Mouse (Mus musculus) myocyte (in vitro differentiated cells): ENCODE results near the gene Soat1. TPM values are rescaled to one million over a fixed set of nuclear protein-coding genes. Genes with fewer than 3 reads are reported as not detected.

Experiments used
- H3K27me3 ChIP-seq: one replicate; pipeline ENCODE4 v1.6.1; 2011; ENCODE audit not compliant: control insufficient read depth, insufficient read depth, insufficient read length
- H3K36me3 ChIP-seq: one replicate; pipeline ENCODE4 v1.6.1; 2011; ENCODE audit not compliant: control insufficient read depth, insufficient read depth
- H3K4me2 ChIP-seq: one replicate; pipeline ENCODE4 v1.6.1; 2011; ENCODE audit warnings: low read depth, control low read depth
- H3K4me3 ChIP-seq: one replicate; pipeline ENCODE4 v1.5.1; 2011; ENCODE audit warnings: mild to moderate bottlenecking, control low read depth, moderate library complexity
- H3K79me2 ChIP-seq: one replicate; pipeline ENCODE4 v1.6.1; 2011; ENCODE audit not compliant: control insufficient read depth, insufficient read depth
- H3ac ChIP-seq: one replicate; pipeline ENCODE4 v1.6.1; 2011; ENCODE audit not compliant: control insufficient read depth, insufficient read length
- CEBPB ChIP-seq: IDR thresholded peaks from 2 replicates; pipeline ENCODE4 v1.6.1; 2011; ENCODE audit warnings: mild to moderate bottlenecking, moderate library complexity; ENCODE audit not compliant: poor library complexity, insufficient read depth, severe bottlenecking
- E2F4 ChIP-seq: IDR thresholded peaks from one replicate; pipeline ENCODE4 v1.6.1; 2011; ENCODE audit warnings: mild to moderate bottlenecking, control low read depth, moderate library complexity; ENCODE audit not compliant: insufficient read depth
- MAX ChIP-seq: IDR thresholded peaks from one replicate; pipeline ENCODE4 v1.6.1; 2011; ENCODE audit warnings: low read depth, mild to moderate bottlenecking, control low read depth
- MYOD1 ChIP-seq, 3 experiments: IDR thresholded peaks; one replicate each; pipeline ENCODE4 v1.6.1; 2011; ENCODE audit warnings: control low read depth in 2 of 3, low read depth in 2 of 3, mild to moderate bottlenecking in 2 of 3, moderate library complexity in 1 of 3; ENCODE audit not compliant: insufficient read length in 2 of 3, control insufficient read depth in 1 of 3
- MYOG ChIP-seq, 3 experiments: IDR thresholded peaks; one replicate each; pipeline ENCODE4 v1.6.1; 2011; ENCODE audit warnings: control low read depth in 2 of 3, low read depth in 2 of 3, mild to moderate bottlenecking in 2 of 3; ENCODE audit not compliant: insufficient read length in 2 of 3, control insufficient read depth in 1 of 3, insufficient read depth in 1 of 3
- POLR2A ChIP-seq: IDR thresholded peaks from one replicate; pipeline ENCODE4 v1.6.1; 2011; ENCODE audit warnings: low read depth, mild to moderate bottlenecking, control low read depth, moderate library complexity; ENCODE audit not compliant: insufficient read length
- POLR2AphosphoS2 ChIP-seq: IDR thresholded peaks from one replicate; pipeline ENCODE4 v1.6.1; 2011; ENCODE audit warnings: low read depth, control low read depth; ENCODE audit not compliant: insufficient read length
- REST ChIP-seq: IDR thresholded peaks from one replicate; pipeline ENCODE4 v1.6.1; 2011; ENCODE audit warnings: mild to moderate bottlenecking, control low read depth, moderate library complexity; ENCODE audit not compliant: insufficient read depth, insufficient read length
- SRF ChIP-seq: IDR thresholded peaks from one replicate; pipeline ENCODE4 v1.6.1; 2011; ENCODE audit warnings: low read depth; ENCODE audit not compliant: control insufficient read depth, insufficient read length
- TCF12 ChIP-seq: IDR thresholded peaks from one replicate; pipeline ENCODE4 v1.6.1; 2011; ENCODE audit warnings: mild to moderate bottlenecking, control low read depth; ENCODE audit not compliant: poor library complexity, insufficient read depth, severe bottlenecking
- TCF3 ChIP-seq: IDR thresholded peaks from one replicate; pipeline ENCODE4 v1.6.1; 2011; ENCODE audit warnings: low read depth, control low read depth; ENCODE audit not compliant: insufficient read length
- USF1 ChIP-seq: IDR thresholded peaks from one replicate; pipeline ENCODE4 v1.6.1; 2011; ENCODE audit warnings: low read depth, mild to moderate bottlenecking, control low read depth, moderate library complexity
- polyA plus RNA-seq: library from polyadenylated mRNA; unstranded; fragments of >200 nt; fragmentation: generic; extraction: Trizol; gene quantifications from one replicate; pipeline ENCODE4 v1.2.1, GENCODE M21; 2012; ENCODE audit warnings: missing spikeins

Soat1 gene
- polyA plus RNA-seq, 1 experiment = 42.2 TPM

DNA sequence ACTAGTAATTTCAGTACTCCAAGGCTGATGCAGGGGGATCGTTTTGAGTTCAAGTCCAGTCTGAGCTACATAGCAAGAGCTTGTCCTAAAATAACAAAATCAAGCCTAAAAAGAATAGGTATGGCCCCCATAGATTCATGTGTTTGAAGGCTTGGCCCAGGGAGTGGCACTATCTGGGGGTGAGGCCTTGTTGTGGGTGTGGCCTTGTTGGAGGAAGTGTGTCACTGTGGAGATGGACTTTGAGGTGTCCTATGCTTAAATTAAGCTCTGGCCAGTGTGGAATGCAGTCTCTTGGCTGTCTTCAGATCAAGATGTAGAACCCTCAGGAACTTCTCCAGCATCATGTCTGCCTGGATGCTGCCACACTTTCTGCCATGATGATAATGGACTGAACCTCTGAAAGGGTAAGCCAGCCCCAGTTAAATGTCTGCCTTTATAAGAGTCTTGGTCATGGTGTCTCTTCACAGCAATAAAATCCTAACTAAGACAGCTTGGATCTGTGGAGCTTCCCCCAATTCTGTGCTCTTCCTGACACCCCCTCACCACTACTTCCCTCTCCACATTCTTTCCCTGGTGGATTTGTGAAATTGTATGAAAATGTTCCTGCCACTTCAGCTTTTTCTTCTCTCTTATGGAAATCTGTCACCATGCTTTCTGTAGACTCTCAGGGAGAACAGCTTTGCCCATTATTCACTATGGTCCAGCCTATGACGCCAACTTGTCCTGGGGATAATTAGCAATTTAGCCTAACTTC lies 18.9 kb downstream of the Soat1 start:
- TF ChIP-seq USF1 = no peak
- peaks cover 7% of the 10 kb centered on the region for H3K36me3 ChIP-seq
- H3ac ChIP-seq = no peak overlapping the region
- H3K79me2 ChIP-seq = peaks cover 62% of the 10 kb centered on the region
- H3K4me3 ChIP-seq = no peak overlapping the region
- peak overlapping the region; percentile 68 for H3K4me2 ChIP-seq
- no peaks in the 10 kb centered on the region for H3K27me3 ChIP-seq

DNA sequence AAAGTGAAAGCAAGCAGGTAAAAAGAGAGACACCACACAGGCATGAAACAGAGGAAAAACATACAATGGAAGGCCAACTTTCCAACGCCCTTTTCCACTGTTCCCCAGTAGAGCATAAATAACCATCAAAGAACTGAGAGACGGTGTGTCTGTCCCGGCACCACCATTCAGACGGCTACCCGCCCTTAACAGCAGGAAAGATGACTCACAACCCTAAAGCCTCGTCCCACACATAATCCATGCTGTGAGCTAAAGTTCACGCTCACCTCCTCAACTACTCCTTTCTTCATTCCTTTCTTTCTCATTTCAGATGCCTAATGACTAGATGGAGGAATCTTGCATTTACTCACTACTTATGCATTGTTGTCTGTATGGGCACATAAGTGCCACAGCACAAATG lies 19.7 kb downstream of the Soat1 start:
- Histone ChIP-seq H3K4me3 (no peak overlapping the region), H3K4me2 (peak overlapping the region; percentile 68)

DNA sequence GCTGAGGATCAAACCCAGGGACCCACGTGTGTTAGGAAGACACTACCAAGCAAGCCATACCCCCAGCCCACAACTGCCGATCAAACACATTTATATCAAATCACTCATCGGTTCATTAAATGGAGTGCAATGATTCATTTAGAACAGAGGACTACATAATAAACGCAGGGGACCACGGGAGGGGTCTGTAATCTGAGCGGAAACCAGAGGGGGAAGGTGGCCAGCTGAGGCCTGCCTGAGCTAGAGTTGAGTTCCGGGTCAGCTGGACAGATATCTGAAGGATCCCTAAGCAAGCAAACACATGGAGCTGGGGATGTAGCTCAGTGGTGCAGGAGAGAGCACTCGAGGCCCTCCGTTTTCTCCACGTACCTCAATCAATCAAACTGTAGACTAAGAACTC lies 20.3 kb downstream of the Soat1 start:
- H3K4me3 ChIP-seq = no peak overlapping the region
- H3K27me3 ChIP-seq = no peaks in the 10 kb centered on the region
- H3K4me2 ChIP-seq = peak overlapping the region; percentile 68
- H3K36me3 ChIP-seq = peaks cover 7% of the 10 kb centered on the region
- TF ChIP-seq E2F4 (no peak), CEBPB (no peak), MAX (no peak), TCF12 (no peak), REST (no peak), POLR2A (no peak), TCF3 (no peak), SRF (no peak), USF1 (no peak), MYOD1 (IDR thresholded peaks at IDR 0.05; ENCODE audit: control insufficient read depth in 1 of 3, insufficient read length in 2 of 3, low read depth in 2 of 3) (no peak), POLR2AphosphoS2 (no peak), MYOG (IDR thresholded peaks at IDR 0.05; ENCODE audit: control insufficient read depth in 1 of 3, insufficient read depth in 1 of 3, insufficient read length in 2 of 3, low read depth in 2 of 3) (no peak)
- H3ac ChIP-seq = no peak overlapping the region
- H3K79me2 ChIP-seq = peaks cover 63% of the 10 kb centered on the region

More for the DNA sequence above, 19.7 kb downstream of the Soat1 start:
- TF ChIP-seq POLR2A (no peak), TCF12 (no peak), TCF3 (no peak), USF1 (no peak), MYOD1 (IDR thresholded peaks at IDR 0.05; ENCODE audit: control insufficient read depth in 1 of 3, insufficient read length in 2 of 3, low read depth in 2 of 3) (no peak), SRF (no peak), MYOG (IDR thresholded peaks at IDR 0.05; ENCODE audit: control insufficient read depth in 1 of 3, insufficient read depth in 1 of 3, insufficient read length in 2 of 3, low read depth in 2 of 3) (no peak), MAX (no peak), CEBPB (no peak), POLR2AphosphoS2 (no peak), E2F4 (no peak), REST (no peak)
- H3K27me3 ChIP-seq = no peaks in the 10 kb centered on the region
- peaks cover 62% of the 10 kb centered on the region for H3K79me2 ChIP-seq
- H3K36me3 ChIP-seq = peaks cover 7% of the 10 kb centered on the region
- no peak overlapping the region for H3ac ChIP-seq

DNA sequence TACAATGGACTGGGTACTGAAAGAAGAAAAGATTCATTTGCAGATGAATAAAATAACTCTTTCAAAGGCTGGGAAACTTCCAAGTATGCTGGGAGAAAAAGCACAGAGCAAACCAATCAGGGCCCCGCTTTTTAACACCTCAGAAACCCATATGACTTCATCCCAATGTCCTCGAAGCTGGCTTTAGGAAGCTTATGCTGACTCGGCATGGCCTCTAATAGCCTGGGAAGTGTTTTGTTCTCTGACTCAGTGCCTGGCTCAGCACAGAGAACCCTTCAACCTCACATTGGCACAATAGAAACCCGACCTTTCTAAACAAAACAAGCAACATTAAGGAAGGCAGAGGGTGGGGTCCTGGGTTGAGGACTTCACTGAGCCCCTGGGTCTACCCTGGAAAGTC lies 23.7 kb downstream of the Soat1 start:
- peak overlapping the region; percentile 42 for H3K4me2 ChIP-seq
- TF ChIP-seq TCF3 (no peak), E2F4 (no peak), POLR2A (no peak), TCF12 (no peak), MYOD1 (IDR thresholded peaks at IDR 0.05; ENCODE audit: control insufficient read depth in 1 of 3, insufficient read length in 2 of 3, low read depth in 2 of 3) (no peak), MYOG (IDR thresholded peaks at IDR 0.05; ENCODE audit: control insufficient read depth in 1 of 3, insufficient read depth in 1 of 3, insufficient read length in 2 of 3, low read depth in 2 of 3) (no peak), REST (no peak)
- peaks cover 42% of the 10 kb centered on the region for H3K79me2 ChIP-seq
- H3K4me3 ChIP-seq = no peak overlapping the region
- H3K27me3 ChIP-seq = no peaks in the 10 kb centered on the region
- peaks cover 1% of the 10 kb centered on the region for H3K36me3 ChIP-seq
- H3ac ChIP-seq = no peak overlapping the region

DNA sequence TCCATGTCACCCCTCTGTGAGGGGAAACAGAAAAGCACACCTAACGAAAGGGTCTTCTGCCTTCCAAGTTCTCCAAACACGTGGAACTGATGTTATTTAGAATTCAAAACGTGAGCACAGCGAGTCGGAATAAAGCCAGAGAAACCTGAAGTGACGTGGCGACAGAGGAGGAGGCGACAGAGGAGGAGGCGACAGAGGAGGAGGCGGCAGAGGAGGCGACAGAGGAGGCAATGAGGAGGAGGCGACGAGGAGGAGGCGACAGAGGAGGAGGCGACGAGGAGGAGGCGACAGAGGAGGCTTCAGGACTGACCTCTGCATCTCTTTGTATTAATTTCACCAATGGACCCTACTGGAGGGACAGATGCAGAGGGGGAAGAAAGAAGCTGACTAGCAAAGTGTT lies 24.4 kb downstream of the Soat1 start:
- Histone ChIP-seq H3K4me3 (no peak overlapping the region), H3K27me3 (no peaks in the 10 kb centered on the region), H3K4me2 (no peak overlapping the region), H3ac (no peak overlapping the region), H3K79me2 (peaks cover 46% of the 10 kb centered on the region), H3K36me3 (peaks cover 9% of the 10 kb centered on the region)
- TF ChIP-seq TCF3 (no peak), POLR2AphosphoS2 (no peak), REST (no peak)
